Mouse (Mus musculus): Measurements from ENCODE around the gene Bcl2l13.

- TF ChIP-seq CHD2 (IDR thresholded peaks at IDR 0.05; ENCODE audit: low read depth, low read length): no peak
- no peak for TF ChIP-seq HCFC1 (IDR thresholded peaks at IDR 0.05; ENCODE audit: borderline replicate concordance, insufficient read depth, low read length)
- TF ChIP-seq ZNF384 (IDR thresholded peaks at IDR 0.05; ENCODE audit: low read depth, low read length): no peak
- TF ChIP-seq ZC3H11A (IDR thresholded peaks at IDR 0.05; ENCODE audit: borderline replicate concordance, low read depth, low read length): no peak
- no peak for TF ChIP-seq MAFK (IDR thresholded peaks at IDR 0.05; ENCODE audit: insufficient read depth, low read depth, low read length)
These were observed 35.3 kb downstream of the Bcl2l13 start for GRCm38 (mm10) chr6:120871286-120871685.
